Mouse (Mus musculus) cerebellum, adult 8-10 months (tissue): Measurements from ENCODE around the gene C1qtnf1.

Experiments
- DNase-seq: peaks from one replicate; pipeline ENCODE4 v3.0.0; 2022

The C1qtnf1 gene

GRCm38 (mm10) chr11:118476396-118477373, 48.7 kb downstream of the C1qtnf1 start, which contains the start of gene Engase:
Gene Engase (plus strand): TSS chr11:118476829.
- peak; percentile 90 for DNase-seq

GRCm38 (mm10) chr11:118479776-118480175, 51.8 kb downstream of the C1qtnf1 start:
- DNase-seq = no peak

- no peak for DNase-seq
Observed at GRCm38 (mm10) chr11:118481231-118481630, 53.2 kb downstream of the C1qtnf1 start.

GRCm38 (mm10) chr11:118481751-118482150, 53.7 kb downstream of the C1qtnf1 start:
- no peak for DNase-seq

GRCm38 (mm10) chr11:118484169-118484568, 56.2 kb downstream of the C1qtnf1 start:
- DNase-seq = peak; percentile 61

- no peak for DNase-seq
Observed at GRCm38 (mm10) chr11:118485338-118485737, 57.3 kb downstream of the C1qtnf1 start.

- no peak for DNase-seq
Observed at GRCm38 (mm10) chr11:118485780-118486179, 57.8 kb downstream of the C1qtnf1 start.

GRCm38 (mm10) chr11:118486281-118486680, 58.3 kb downstream of the C1qtnf1 start:
- DNase-seq = no peak

GRCm38 (mm10) chr11:118486881-118487772, 59.1 kb downstream of the C1qtnf1 start:
- DNase-seq = no peak

GRCm38 (mm10) chr11:118488191-118488906, 60.3 kb downstream of the C1qtnf1 start:
- peak; percentile 47 for DNase-seq

- no peak for DNase-seq
Observed at GRCm38 (mm10) chr11:118488907-118489270, 60.9 kb downstream of the C1qtnf1 start.

GRCm38 (mm10) chr11:118490566-118491218, 62.7 kb downstream of the C1qtnf1 start:
- DNase-seq = peak; percentile 57

- DNase-seq = no peak
Observed at GRCm38 (mm10) chr11:118491230-118491629, 63.2 kb downstream of the C1qtnf1 start.

GRCm38 (mm10) chr11:118493458-118493857, 65.5 kb downstream of the C1qtnf1 start:
- DNase-seq = no peak

- DNase-seq = no peak
Observed at GRCm38 (mm10) chr11:118494001-118494737, 66.2 kb downstream of the C1qtnf1 start.

- no peak for DNase-seq
Observed at GRCm38 (mm10) chr11:118495065-118495464, 67.1 kb downstream of the C1qtnf1 start.

- no peak for DNase-seq
Observed at GRCm38 (mm10) chr11:118496066-118496689, 68.2 kb downstream of the C1qtnf1 start.
